Mouse (Mus musculus) layer of hippocampus, adult 9-10 months (tissue): ENCODE data around the gene Chchd4.
"Not testable (repeated sequence)": the region's sequence is repeated elsewhere in the genome, so short reads cannot be mapped to it uniquely, and the experiment has no call there.

Experiments used
- DNase-seq: peaks from one replicate; pipeline ENCODE4 v3.0.0; 2022; ENCODE audit warnings: low spot score

Gene Chchd4

DNA sequence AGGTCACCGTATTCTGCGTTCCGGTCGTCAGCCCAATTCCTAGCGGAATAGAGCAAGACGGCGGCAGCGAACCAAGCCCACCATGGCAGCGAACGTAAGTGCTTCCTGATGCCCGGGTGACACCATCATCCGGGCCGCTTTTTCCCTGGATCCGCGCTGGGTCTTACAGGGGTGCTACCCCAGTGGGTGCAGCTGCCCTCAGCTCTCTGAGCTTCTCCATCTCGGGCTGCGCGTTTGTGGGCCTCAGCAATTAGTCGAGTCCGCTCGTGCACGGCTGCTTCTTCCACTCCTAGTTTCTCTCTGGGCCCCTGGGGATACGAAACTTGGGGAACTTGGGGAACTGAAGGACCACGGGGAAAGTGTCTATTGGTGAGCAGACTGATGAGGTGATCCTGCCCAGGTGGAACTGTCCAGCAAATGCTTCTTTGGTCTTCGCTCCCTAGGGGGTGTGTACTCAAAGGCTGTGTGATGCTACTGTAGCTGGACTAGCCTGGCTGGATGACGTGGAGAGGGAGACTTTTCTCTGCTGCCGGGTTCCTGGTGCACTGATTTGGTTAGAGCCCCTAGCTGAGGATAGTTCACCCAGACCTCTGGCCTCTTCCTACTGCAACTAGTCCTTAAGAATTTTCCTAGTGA is 577 bp upstream of the Chchd4 start:
- DNase-seq = no peak

DNA sequence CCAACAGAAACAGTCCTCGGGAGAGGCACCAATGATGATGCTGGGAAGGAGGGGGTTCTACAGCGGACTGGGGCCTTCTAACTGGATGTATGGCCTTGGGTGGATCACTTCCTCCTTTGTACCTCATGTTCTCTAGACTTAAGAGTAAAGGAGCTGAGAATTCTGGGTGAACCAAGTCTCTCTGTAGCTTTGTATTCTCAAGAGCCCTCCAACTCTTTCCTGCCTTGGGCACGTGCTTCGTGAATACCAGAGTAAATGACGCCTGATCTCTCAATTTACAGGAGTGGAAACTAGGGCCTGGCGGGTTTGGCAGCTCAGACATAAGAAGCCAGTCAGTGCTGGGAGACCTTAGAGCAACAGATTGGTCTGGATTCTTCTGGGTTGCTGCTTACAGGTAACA is 1.0 kb downstream of the Chchd4 start:
- DNase-seq = no peak

DNA sequence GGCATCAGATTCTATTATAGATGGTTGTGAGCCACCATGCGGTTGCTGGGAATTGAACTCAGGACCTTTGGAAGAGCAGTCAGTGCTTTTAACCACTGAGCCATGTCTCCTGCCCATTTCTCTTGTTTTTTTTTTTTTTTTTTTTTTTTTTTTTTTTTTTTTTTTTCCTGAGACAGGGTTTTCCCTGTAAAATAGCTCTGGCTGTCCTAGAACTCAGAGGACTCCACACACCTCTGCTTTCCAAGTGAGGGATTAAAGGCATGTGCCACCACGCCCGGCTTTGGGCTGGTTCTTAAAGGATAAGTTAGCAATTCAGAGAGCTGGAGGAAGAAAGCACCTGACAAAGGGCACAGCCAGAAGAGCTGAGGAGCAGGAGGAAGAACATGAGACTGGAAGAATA is 1.9 kb downstream of the Chchd4 start:
- not testable (repeated sequence) for DNase-seq

DNA sequence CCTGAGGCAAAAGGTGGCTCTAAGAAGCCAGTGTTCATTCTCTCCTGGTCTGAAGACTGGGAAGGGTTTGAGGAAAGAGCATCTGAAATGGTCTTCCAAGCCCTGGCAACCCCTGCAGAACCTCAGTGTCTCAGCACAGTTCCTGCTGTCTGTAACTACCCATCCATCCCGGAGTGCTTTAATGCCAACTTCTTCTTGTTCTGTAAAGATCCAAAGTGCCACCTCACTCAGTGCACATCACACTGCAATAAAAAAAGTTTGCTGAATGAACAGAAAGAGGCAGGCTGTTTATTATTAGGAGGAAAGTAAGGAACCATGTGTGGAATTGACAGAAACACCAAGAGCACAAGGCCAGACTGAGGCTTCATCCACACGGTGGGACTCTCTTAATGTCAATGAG is 2.6 kb downstream of the Chchd4 start:
- DNase-seq = no peak

DNA sequence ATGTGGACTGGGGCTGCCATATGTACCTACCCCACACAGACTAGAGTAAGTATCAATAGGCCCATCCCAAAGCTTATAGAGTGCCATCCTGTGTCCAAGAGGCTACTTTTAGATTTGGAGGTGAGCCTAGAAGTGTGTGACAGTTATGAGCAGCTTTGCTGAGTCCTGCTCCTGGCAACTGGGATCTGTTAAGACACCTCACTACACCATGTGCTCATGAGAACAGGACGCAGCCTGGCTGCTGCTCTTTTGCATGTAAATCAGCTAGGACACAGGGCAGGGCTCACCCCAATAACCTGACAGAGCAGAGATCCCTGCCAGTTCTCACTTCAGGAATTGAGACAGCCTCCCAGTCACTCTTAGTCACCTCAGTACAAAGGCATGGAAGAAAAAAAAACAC is 6.2 kb downstream of the Chchd4 start:
- no peak for DNase-seq

DNA sequence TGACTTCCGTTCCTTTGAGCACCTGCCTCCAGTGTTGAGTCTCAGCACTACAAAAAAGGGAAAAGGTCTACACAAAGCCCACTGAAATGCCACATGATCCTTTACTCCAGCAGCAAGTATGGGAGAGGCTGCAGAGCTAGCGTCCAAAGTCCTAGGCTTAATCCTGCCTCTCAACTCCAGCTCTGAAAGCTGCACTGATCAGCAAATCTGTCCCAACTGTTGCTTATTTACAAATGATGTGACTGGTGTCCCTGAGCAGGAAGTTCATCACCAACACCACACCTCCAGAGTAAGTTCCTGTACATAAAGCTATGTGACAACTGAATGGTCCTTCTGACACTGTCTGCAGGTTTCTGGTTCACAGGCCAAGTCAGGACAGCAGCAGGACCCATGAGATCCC is 7.6 kb downstream of the Chchd4 start:
- no peak for DNase-seq

DNA sequence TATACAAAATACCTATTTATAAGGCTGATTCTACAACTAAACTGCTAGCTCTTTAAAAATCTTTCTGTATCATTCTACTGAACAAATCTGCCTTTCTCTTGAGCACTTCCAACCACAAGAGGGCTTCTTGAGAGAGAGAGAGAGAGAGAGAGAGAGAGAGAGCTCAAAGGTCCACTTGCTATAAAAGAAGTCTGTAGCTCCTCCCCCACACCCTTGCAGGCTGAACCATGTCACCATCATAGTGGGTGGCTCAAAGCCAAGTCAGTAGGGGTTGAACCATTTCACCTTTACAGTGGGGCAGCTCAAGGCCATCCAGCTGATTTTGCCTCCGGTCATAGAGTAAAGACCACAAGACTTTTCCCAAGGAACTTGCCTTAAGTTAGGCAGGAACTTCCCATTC is 13.9 kb downstream of the Chchd4 start:
- no peak for DNase-seq

DNA sequence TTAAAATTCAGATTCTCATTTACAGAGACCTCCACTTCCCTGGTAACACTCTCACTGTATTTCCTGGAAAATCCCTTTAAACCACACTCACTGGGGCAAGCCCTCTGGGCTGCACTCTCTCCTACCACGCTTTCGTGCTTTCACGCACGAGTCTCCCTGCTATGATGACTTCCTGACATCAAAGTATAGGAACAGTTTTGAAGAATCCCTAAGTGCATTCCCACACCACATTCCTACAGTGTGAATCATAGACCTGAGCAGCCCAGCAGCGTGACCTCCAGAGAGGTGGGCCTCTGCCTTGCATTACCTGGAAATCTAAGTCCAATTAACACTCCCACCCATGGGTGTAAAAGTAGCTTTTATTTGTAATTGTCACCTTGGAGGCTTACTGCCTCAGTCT is 18.8 kb downstream of the Chchd4 start:
- DNase-seq = no peak

DNA sequence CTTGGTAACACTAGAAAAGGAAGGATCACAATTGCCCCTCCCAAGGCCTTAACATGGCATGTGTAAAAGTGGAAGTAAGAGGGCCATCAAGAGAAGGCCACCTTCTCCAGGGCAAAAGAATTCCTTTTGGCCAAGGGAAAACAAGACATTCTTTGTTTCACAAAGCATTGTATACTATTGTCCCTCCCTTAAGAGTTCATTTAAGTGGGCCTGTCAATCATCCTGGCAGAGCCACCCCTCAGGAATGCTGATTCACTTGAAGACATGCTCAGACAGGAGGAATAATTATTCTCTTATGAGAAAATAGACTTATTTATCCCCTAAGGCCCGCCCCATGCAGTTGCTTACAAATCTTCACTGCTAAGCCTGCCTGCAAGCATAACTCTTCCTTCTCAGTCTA is 21.3 kb downstream of the Chchd4 start:
- no peak for DNase-seq

DNA sequence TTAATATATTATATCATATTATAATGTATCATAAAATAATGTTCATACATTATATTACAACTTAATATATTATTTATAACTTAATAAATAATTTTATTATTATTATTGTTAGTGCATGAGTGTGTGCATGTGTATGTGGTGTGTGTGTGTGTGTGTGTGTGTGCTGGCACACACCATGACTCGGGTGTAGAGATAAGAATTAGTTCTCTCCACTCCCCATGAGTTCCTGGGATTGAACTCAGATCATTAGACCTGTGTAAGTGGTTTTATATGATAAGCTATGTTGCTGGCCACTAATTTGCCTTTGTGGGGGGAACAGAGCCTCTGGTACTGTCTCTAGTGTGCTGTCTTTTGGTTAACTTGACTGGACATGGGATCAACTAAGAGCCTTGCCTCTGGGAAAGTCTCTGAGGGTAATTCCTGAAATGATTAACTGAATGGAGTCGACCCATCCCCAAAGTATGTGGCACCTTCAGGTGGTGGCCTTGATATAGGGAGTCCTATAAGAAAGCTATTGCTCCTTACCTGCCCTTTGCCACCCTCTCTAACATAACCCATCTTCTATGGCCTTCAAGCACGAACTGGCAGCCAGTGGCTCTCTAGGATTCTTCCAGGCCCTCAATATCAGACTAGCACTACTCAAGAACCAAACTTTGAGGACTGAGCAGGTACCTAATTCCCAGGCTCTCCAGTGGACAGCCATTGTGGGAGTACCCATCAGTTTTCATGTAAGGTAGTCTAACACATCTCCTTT is 23.7 kb downstream of the Chchd4 start:
- no peak for DNase-seq

DNA sequence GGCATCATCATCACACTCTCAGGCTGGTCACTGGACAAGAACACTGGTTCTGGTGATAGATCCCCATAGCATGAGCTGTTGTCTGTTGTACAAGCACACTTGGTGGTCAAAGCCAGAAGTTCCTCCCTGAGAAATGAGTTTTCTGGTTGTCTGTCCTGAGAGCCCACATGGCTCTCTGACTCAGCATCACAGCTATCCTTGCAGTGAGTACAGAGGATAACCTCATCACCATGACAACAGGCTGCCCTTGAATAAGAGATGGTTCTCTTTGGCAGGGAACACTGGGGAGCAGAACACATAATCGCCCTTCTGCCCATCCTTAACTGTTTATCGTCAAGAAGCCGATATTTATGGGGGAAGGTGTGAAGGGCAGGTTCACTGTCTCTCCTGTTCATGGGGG is 28.0 kb downstream of the Chchd4 start:
- DNase-seq = no peak

DNA sequence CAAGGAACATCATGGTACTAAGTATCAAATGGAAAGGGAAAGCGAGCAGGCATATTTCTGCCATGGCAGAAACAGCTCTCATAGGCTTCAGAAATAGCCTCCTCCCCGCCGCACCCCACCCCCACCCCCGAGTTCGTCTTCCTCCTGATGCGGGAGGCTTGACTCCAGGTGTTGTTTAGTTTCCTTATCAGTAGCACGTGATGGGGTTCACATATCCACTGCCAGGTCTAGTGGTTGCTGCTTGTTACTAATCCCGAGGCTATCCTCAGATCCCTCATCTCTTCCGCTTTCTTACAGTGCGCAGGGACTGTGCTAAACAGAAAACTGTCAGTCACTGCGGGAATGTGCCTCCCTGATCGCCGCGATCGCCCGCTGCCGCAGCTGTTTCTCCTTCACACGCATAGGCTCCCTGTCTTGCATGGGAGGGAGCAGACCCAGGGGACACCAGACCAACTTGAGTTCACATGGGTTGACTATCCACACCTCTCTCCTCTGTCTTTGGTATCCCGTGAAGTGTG is 32.1 kb downstream of the Chchd4 start:
- no peak for DNase-seq

DNA sequence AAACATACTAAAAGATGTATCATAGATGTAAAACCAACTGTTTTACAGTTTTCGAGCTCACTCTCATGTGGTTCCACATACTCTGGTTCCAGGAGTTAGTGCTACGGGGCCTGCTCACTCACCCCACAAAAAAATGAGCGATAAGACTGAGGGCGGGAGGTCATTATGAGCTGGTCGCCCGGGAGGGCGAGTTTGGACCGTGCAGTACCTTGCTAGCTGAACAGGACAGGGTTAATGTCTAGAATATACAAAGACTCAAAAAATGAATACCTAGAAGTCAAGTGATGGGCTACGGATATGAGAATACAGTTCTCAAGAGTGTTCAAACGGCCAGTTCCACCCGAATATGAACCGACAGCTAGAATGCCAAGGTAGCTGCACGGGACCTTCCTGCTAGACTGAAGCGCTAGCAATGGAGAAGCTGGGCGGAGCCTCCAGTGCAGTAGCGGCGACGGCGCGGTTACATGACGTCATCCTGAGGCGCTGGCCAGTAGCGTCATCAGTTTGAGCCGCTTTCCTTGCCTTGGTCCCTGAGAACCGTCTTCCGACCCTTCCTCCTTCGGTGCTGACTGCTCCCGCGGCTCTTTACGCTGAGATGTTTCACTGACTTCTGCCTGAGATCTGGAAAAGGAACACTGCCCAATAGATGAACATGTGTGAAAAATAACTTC is 32.7 kb downstream of the Chchd4 start:
- peak; percentile 96 for DNase-seq

DNA sequence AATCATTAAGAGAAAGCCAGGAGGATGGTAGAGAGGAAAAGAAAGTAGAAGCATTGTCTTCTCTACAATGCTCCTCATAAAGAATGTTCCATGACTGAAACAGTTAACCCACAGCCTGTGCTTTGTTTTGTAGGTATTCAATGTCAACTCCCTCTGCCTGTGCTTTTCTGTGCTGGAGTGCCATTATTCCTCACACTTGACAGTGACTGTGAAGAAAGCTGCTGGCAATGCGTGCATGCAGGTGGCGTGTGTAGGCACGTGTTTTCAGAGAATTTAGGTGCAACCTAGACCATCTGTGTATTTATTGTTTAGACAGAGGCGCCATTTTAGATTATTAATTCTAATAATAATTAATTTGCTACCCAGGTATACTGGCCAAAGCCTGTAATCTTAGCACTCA is 49.2 kb downstream of the Chchd4 start:
- no peak for DNase-seq

DNA sequence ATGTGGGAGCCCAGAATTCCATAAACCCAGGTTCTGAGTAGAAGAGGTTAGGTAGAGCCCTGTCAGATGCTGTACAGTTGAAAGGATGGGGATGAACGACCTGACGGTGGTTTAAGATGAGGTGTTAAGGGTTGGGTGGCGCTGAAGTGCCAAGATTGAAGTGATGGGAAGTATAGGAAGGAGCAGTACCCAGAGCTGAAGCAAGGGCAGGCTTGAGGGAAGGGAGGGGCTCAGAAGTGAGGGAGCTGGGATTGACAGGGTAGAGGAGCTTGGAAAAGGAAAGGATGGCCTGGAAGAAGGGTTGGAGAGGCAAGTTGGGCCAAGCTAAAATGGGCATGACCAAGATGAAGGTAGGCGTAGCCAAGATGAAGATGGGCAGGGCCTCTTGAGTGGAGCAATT is 51.7 kb downstream of the Chchd4 start:
- no peak for DNase-seq

DNA sequence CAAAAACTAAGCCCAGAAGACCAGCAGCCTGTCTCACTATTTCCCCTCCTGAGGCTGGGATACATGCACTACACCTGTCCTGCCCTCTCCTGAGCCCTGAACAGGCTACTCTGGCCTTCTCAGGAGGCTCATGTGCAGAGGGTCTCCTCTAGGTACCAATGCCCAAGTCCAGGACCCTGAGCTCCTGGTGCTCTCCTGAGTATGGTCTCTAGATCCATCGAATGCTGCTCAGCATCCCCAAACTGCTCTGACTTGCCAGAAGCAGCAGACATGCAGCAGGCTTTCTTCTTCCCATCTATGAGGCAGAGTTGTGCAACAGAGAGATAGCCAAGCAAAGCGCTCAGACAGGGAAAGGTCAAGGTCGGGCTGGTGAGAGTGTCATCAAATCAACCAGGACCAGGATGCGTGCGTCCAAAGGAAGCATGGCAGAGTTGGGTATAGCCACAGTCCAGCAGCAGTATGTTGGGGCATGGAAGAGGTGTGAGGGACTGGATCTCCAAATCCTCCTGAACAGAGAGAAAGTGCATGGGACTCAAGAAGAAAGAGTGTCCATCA is 56.0 kb downstream of the Chchd4 start:
- no peak for DNase-seq

DNA sequence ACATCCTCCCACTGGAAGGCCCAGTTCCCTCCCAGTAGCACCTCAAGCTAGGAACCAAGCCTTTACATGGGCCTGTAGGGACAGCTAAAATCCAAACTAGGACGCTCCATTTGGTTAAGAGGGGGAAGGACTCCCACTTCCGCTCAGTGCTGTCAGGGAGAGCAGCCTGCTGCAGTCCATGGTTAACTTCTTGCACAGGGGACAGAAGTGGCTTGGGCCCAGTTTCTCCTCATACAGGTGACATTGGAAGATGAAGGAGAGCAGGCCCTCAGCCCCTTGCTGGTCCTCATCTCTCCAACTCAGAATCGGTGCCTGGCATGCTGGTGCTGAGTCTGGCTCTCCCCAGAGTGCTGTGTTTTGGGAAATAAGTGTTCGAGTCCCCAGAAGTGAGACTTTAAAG is 57.2 kb downstream of the Chchd4 start:
- no peak for DNase-seq

DNA sequence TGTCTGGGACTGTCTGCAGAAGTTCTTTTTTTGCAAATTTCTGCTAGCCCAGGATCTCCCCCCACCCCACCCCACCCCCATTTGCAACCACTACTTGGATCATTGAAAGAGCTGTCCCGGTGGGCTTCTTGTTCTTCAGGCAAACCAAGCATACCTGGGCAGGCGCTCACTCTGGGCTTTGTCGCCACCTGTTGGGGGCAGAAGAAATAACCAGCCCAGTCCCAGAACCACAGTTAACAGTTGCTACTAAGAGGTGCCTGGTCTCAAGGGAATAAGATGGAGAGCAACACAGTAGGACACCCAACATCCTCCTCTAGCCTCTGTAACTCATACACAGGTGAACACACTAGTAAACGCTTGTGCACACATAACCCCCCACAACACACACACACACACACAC is 58.5 kb downstream of the Chchd4 start:
- DNase-seq = no peak
